Mouse (Mus musculus) heart, postnatal 0 days (tissue): Measurements from ENCODE around the gene Slc6a9.

Experiments
- CTCF ChIP-seq: IDR thresholded peaks from 2 replicates; pipeline ENCODE4 v1.5.1; 2016; ENCODE audit warnings: antibody characterized with exemption, control low read depth, low read depth
- EP300 ChIP-seq: IDR thresholded peaks from 2 replicates; pipeline ENCODE4 v1.6.1; 2016; ENCODE audit warnings: antibody characterized with exemption, low read depth

DNA sequence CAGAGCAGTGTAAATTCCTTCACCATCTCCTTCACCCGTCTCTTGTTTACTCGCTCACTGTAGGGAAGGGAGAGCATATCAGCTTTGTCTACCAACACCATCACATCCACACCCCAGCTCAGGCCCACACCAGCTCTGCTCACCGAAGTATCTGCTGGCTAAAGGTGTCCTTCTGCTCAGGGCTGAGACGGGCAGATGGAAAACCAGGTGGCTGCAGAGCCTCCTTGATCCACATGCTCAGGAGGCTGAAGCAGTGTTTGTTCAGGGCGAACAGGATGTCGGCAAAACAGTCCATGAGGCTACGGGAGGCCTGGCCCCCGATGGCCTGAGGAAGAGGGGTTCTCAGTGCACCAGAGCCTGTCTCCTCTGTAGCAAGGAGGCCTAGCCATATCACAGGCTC lies 60.3 kb downstream of the Slc6a9 start:
- TF ChIP-seq CTCF (no peak), EP300 (no peak)
